Mouse (Mus musculus) layer of hippocampus, postnatal 36 days (tissue): ENCODE measurements around the gene Ctr9. TPM values are rescaled to one million over a fixed set of nuclear protein-coding genes. Genes with fewer than 3 reads are reported as not detected.

Experiments used
- total RNA-seq, 2 experiments: library from RNA; stranded (reverse); gene quantifications; 2 replicates each; pipeline ENCODE4 v1.2.3; 2021

The Ctr9 gene
- total RNA-seq, 2 experiments from 2014 or later: 50.0 to 56.7 TPM

Other genes starting within 250 kb of the Ctr9 start
- 10 to 100 TPM; 75.3 to 87.6 TPM for gene Rnf141, start 184.5 kb upstream of the Ctr9 start, total RNA-seq
- gene Lyve1, start 165.7 kb upstream of the Ctr9 start, total RNA-seq: 1 to 10 TPM; 1.3 to 2.5 TPM
- gene Mrvi1, start 46.5 kb upstream of the Ctr9 start, total RNA-seq: 1 to 10 TPM; 1.3 to 2.7 TPM
- 100 to 1,000 TPM; 665 to 701 TPM for gene Eif4g2, start 54.1 kb downstream of the Ctr9 start, total RNA-seq